Mouse (Mus musculus) cerebellum, adult 11-12 months (tissue): ENCODE data around the gene Tas2r105.

Source experiments
- DNase-seq: peaks from one replicate; pipeline ENCODE4 v3.0.0; 2022

Gene Tas2r105

GRCm38 (mm10) chr6:131687395-131687794, at the start of gene Tas2r105:
Tas2r105 (minus strand) TSS chr6:131687495.
- no peak for DNase-seq

DNA sequence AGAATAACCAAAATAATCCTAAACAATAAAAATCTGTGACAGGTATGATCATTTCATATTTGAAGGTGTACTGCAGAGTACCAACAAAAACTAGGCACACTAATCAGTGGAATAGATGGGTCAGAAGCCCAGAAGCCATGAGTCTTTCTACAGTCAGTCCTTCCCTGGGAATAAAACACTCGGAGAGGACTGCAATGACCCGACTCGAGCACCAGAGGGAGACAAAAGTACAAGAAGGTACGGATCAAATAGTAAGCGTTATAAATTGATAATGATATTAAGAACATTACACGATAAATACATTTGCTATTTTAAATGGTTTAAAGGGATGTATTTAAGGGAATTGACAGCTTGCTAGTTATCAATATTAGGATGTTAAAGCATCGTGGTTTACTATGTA, 25.5 kb upstream of the Tas2r105 start:
- DNase-seq = no peak

DNA sequence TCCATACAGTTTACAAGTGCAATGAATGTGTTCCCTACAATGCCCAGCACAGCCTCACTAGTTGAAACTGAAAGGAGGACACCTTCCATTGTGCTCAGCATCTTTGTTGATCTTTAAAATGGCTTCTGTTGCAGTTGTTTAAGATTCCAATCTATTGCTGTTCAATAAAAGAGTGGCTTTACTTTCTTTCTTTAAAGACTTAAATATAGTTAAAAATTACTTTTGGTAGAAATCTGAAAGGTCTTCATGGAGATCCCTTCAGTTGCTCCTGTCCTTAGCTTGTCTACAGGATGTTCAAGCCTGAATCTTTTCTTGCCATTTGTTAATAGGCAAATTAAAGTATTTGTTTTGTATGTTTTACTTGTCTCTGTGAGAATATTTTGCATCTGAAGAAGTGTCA, 2.7 kb upstream of the Tas2r105 start, which contains the start of gene Tas2r114:
Tas2r114 (minus strand) TSS at position 101 of the 400 bp plus-strand sequence.
- DNase-seq = no peak

DNA sequence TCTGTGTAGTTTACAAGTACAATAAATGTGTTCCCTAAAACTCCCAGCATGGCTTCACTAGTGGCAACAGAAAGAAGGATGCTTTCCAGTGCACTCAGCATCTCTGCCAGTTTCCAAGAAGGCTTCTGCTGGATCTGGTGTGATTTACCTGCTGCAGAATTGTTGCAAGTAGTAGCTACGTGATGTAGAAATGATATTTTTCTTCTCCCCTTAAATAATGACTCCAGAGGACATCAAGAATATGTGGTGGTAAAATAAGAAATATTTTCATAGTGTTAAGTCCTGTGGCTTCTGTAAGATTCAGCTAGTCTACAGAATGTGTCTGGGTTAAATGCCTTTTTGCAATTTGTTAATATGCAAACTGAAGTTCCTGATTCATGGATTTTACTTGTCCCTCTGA, 1.7 kb downstream of the Tas2r105 start, which contains the start of gene Tas2r104:
Tas2r104 (minus strand) TSS at position 101 of the 400 bp plus-strand sequence.
- DNase-seq = no peak

GRCm38 (mm10) chr6:131678786-131679185, 8.5 kb downstream of the Tas2r105 start, which contains the start of gene Tas2r106:
Tas2r106 (minus strand) TSS chr6:131678886.
- DNase-seq = no peak

GRCm38 (mm10) chr6:131660049-131660448, 27.2 kb downstream of the Tas2r105 start, which contains the start of gene Tas2r107:
Tas2r107 (minus strand) TSS chr6:131660149.
- DNase-seq = no peak
